Mouse (Mus musculus) adrenal gland, adult 2 months (tissue): ENCODE data around the gene AL731706.2. TPM values are rescaled to one million over a fixed set of nuclear protein-coding genes. Genes with fewer than 3 reads are reported as not detected.

Experiments
- polyA plus RNA-seq: library from polyadenylated mRNA; depleted of rRNA; stranded (reverse); fragments of >200 nt; gene quantifications from 2 replicates; pipeline ENCODE4 v1.2.3, GENCODE M21; 2012; rRNA removed
- total RNA-seq, 2 experiments: library from RNA; stranded (reverse); gene quantifications; 2 replicates each; pipeline ENCODE4 v1.2.3; 2021

Gene AL731706.2
- total and polyA plus RNA-seq, 3 experiments, result 3.4 to 18.3 TPM; not detected in 1

Other genes with a start within 250 kb of the AL731706.2 start
- gene Snap25, start 172.2 kb downstream of the AL731706.2 start, total RNA-seq, result 10 to 100 TPM; 27.5 to 53.2 TPM
- gene Snap25, start 172.2 kb downstream of the AL731706.2 start, polyA plus RNA-seq, result 9.4 and 11.3 TPM in 2 replicates
- gene Slx4ip, start 5.5 kb upstream of the AL731706.2 start, total RNA-seq, result 1 to 10 TPM; 4.6 to 6.6 TPM
- gene Slx4ip, start 5.5 kb upstream of the AL731706.2 start, polyA plus RNA-seq, result 0.08 and 0.40 TPM in 2 replicates
- gene AL731706.1, start 5.7 kb upstream of the AL731706.2 start, total RNA-seq, result 10 to 100 TPM; 12.4 to 16.2 TPM
- 0.15 and 0.55 TPM in 2 replicates for gene AL731706.1, start 5.7 kb upstream of the AL731706.2 start, polyA plus RNA-seq
- gene Mkks, start 5.7 kb upstream of the AL731706.2 start, total RNA-seq, result 10 to 100 TPM; 20.8 to 27.2 TPM
- 1.4 and 1.9 TPM in 2 replicates for gene Mkks, start 5.7 kb upstream of the AL731706.2 start, polyA plus RNA-seq
- 10 to 100 TPM in 1 of 2 experiments, 1 to 10 TPM in 1; 9.7 to 12.3 TPM for gene Jag1, start 231.0 kb upstream of the AL731706.2 start, total RNA-seq
- 2.8 and 3.6 TPM in 2 replicates for gene Jag1, start 231.0 kb upstream of the AL731706.2 start, polyA plus RNA-seq